Mouse (Mus musculus) hematopoietic multipotent progenitor cell, adult 10-12 weeks (in vitro differentiated cells): ENCODE measurements around the gene Cdkn2aipnl. TPM values are rescaled to one million over a fixed set of nuclear protein-coding genes. Genes with fewer than 3 reads are reported as not detected.

ENCODE experiments used
- polyA plus RNA-seq: library from polyadenylated mRNA; stranded (reverse); fragments of >175 nt; gene quantifications from 2 replicates; pipeline ENCODE4 v1.2.3, GENCODE M21; 2012; ENCODE audit warnings: low replicate concordance

Cdkn2aipnl gene
- 25.6 and 29.4 TPM in 2 replicates for polyA plus RNA-seq

DNA sequence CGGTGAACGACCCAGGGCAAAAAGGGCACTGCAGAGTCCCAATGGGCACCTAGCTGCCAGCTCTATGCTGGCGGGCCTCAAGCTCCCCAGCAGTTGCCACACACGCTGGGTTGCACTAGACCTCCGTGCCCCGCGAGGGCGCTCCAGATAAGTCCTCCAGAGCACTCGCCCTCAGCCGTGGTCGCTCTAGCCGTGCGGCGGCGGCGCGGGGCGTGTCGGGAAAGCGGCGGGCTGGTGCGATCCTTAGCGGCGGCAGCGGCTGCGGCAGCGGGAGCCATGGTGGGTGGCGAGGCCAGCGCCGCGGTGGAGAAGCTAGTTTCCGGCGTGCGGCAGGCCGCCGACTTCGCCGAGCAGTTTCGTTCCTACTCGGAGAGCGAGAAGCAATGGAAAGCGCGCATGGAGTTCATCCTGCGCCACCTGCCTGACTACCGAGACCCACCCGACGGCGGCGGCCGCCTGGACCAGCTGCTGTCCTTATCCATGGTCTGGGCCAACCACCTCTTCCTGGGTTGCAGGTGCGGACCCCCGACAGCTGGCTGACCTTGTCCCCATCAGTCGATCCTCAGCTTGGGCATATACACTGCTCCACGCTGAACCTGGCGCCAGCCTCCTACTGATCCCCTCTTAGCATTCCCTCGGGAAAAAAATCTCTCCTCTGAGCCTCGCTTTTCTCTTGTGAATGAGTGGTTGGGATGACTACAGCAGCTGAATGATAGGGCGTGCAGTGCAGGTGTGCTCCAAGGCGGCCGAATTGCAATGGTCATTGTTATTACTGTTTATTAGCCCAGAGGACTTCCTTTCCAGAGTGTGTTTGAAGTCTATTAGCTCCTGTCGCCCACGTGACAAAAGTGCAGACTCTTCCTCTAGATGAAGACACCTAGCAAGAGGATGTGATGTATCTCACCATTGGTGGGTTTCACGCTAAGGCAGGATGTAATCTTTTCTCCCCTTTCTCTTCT is at the start of gene Cdkn2aipnl:
Gene Cdkn2aipnl (plus strand): TSS at position 219 of the 959 bp plus-strand sequence.

GRCm38 (mm10) chr11:52000290-52000962 is 33.0 kb downstream of the Cdkn2aipnl start, which contains the start of gene Ube2b:
Ube2b (minus strand) TSS chr11:52000762.

DNA sequence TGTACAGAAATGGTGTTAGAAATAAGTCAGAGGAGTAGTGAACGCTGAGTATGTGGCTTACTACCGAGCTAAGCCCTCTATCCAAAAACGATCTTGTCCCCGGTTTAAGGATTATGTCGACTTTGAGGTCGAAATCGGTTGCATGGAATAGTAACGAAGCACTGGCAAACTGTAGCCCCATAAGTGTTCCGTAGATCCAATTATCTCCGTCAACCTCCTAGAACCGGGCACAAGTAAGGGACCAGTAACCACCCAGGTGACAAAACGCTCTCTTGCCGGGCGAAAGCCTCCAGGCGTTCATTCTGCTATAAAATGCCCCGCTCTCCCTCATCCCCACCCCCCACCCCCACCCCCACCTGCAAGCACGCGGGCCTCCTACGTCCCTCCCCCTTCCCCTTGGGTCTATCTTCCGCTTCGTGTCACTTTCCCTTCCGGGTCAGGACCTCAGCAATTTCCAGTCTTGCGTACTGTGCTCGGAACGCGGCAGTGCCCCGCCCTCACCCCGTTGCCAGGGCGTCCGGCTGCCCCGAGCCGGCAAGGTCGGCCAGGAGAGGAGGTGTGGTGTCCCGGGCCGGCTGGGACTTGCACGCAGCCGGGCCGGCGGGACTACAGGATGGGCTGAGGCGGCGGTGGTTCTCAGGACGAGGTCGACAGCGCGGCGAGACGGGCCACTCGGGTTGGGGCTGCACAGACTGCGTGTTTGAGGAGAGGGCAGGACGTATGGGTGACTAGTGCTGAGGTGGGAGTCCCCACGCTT is 36.5 kb downstream of the Cdkn2aipnl start, which contains the start of gene Cdkl3:
Gene Cdkl3 (plus strand): TSS at position 450 of the 757 bp plus-strand sequence.

Other genes starting within 250 kb of the Cdkn2aipnl start
- 27.0 and 48.1 TPM in 2 replicates for gene Sec24a, start 204.0 kb upstream of the Cdkn2aipnl start, polyA plus RNA-seq
- gene Sar1b, start 204.0 kb upstream of the Cdkn2aipnl start, polyA plus RNA-seq: 3.4 and 6.8 TPM in 2 replicates
- 58.4 and 86.7 TPM in 2 replicates for gene Jade2, start 110.0 kb upstream of the Cdkn2aipnl start, polyA plus RNA-seq
- 256 and 265 TPM in 2 replicates for gene Ube2b, start 33.1 kb downstream of the Cdkn2aipnl start, polyA plus RNA-seq
- 1.5 and 2.3 TPM in 2 replicates for gene Cdkl3, start 36.6 kb downstream of the Cdkn2aipnl start, polyA plus RNA-seq
- gene Ppp2ca, start 131.0 kb downstream of the Cdkn2aipnl start, polyA plus RNA-seq: 9.4 and 12.4 TPM in 2 replicates
- gene Olfr1373, start 177.9 kb downstream of the Cdkn2aipnl start, polyA plus RNA-seq: not detected in 2 replicates
- not detected in 2 replicates for gene Olfr1371, start 246.3 kb downstream of the Cdkn2aipnl start, polyA plus RNA-seq